Mouse (Mus musculus): ENCODE data around the gene Paqr3. TPM values are rescaled to one million over a fixed set of nuclear protein-coding genes. Genes with fewer than 3 reads are reported as not detected.

Gene Paqr3
- polyA plus RNA-seq, 2 experiments = 3.9 to 5.0 TPM

- Histone ChIP-seq H3K4me1 (ENCODE audit: control insufficient read depth, insufficient read depth, low read length) (no peaks in the 10 kb centered on the region), H3K4me2 (replicated peaks; ENCODE audit: low read depth, low read length, severe bottlenecking) (no peak overlapping the region), H3K4me3 (replicated peaks; ENCODE audit: low read length) (no peak overlapping the region), H3K9ac (ENCODE audit: low read depth, low read length, severe bottlenecking) (no peak overlapping the region), H3K9me3 (ENCODE audit: control insufficient read depth, low read length) (no peaks in the 10 kb centered on the region), H3K27ac (replicated peaks; ENCODE audit: low read depth, low read length) (no peak overlapping the region), H3K27me3 (ENCODE audit: control insufficient read depth, insufficient read depth, low read length) (no peaks in the 10 kb centered on the region), H3K36me3 (ENCODE audit: control insufficient read depth, insufficient read depth, low read length) (no peaks in the 10 kb centered on the region)
- WGBS = 91% methylated on average over 5 of the region's 5 CpGs
- TF ChIP-seq POLR2A (IDR thresholded peaks at IDR 0.05; ENCODE audit: borderline replicate concordance, extremely low read depth, insufficient read depth, insufficient read length) = no peak
- DNase-seq (ENCODE audit: low spot score) (no peak), ATAC-seq (ENCODE audit: low FRiP score, low read depth) (no peak)
These were observed 35.2 kb downstream of the Paqr3 start for GRCm38 (mm10) chr5:97076167-97076566.

DNA sequence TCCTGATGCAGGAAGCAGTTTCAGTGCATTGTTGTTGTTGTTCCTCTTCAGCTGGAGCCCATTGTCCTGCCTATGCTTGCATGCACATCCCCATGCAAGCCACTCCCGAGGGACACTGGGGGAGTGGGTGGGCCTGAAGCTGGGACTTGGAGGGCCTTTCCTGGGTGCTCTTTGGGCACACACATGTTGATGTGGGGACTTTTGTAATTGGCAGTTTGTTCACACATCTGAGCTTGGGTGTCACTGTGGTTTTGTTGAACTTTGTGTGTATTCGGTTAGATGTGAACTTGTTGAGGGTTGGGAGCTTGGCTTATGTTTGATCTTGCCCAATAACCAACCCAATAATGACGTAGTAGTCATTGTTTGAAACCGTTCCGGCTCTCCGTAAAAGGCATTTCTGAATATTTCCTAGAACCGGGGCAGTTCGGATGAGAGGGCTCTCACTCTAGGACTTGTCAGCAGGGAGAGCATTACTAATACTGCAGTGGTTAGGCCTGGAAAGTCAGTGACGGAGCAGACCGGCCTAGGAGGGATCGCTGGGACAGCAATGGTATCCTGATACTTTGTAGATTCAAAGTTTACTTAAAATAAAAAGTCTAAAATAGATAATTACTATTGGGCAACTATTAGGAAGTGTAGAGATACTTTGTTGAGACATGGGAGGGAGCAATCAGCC is 35.8 kb downstream of the Paqr3 start:
- Histone ChIP-seq H3K27ac (replicated peaks; ENCODE audit: low read depth, low read length) (no peak overlapping the region), H3K4me1 (ENCODE audit: control insufficient read depth, insufficient read depth, low read length) (no peaks in the 10 kb centered on the region), H3K9ac (ENCODE audit: low read depth, low read length, severe bottlenecking) (no peak overlapping the region), H3K36me3 (ENCODE audit: control insufficient read depth, insufficient read depth, low read length) (0 out of 2 replicates have a peak, but pooled peaks cover 2% of the 10 kb centered on the region), H3K9me3 (ENCODE audit: control insufficient read depth, low read length) (no peaks in the 10 kb centered on the region), H3K4me3 (replicated peaks; ENCODE audit: low read length) (no peak overlapping the region), H3K4me2 (replicated peaks; ENCODE audit: low read depth, low read length, severe bottlenecking) (no peak overlapping the region), H3K27me3 (ENCODE audit: control insufficient read depth, insufficient read depth, low read length) (no peaks in the 10 kb centered on the region)
- 92% methylated on average over 11 of the region's 11 CpGs for WGBS
- DNase-seq (ENCODE audit: low spot score) = no peak
- no peak for TF ChIP-seq POLR2A (IDR thresholded peaks at IDR 0.05; ENCODE audit: borderline replicate concordance, extremely low read depth, insufficient read depth, insufficient read length)
- no peak for ATAC-seq (ENCODE audit: low FRiP score, low read depth)

- 90% methylated on average over 4 of the region's 4 CpGs for WGBS
- Histone ChIP-seq H3K36me3 (ENCODE audit: control insufficient read depth, insufficient read depth, low read length) (peaks cover 22% of the 10 kb centered on the region), H3K27ac (replicated peaks; ENCODE audit: low read depth, low read length) (no peak overlapping the region), H3K4me2 (replicated peaks; ENCODE audit: low read depth, low read length, severe bottlenecking) (no peak overlapping the region), H3K9me3 (ENCODE audit: control insufficient read depth, low read length) (no peaks in the 10 kb centered on the region), H3K9ac (ENCODE audit: low read depth, low read length, severe bottlenecking) (no peak overlapping the region), H3K27me3 (ENCODE audit: control insufficient read depth, insufficient read depth, low read length) (no peaks in the 10 kb centered on the region), H3K4me3 (replicated peaks; ENCODE audit: low read length) (no peak overlapping the region), H3K4me1 (ENCODE audit: control insufficient read depth, insufficient read depth, low read length) (no peaks in the 10 kb centered on the region)
- no peak for TF ChIP-seq POLR2A (IDR thresholded peaks at IDR 0.05; ENCODE audit: borderline replicate concordance, extremely low read depth, insufficient read depth, insufficient read length)
- ATAC-seq (ENCODE audit: low FRiP score, low read depth) (no peak), DNase-seq (ENCODE audit: low spot score) (no peak)
These were observed 45.6 kb downstream of the Paqr3 start for GRCm38 (mm10) chr5:97065746-97066145.

DNA sequence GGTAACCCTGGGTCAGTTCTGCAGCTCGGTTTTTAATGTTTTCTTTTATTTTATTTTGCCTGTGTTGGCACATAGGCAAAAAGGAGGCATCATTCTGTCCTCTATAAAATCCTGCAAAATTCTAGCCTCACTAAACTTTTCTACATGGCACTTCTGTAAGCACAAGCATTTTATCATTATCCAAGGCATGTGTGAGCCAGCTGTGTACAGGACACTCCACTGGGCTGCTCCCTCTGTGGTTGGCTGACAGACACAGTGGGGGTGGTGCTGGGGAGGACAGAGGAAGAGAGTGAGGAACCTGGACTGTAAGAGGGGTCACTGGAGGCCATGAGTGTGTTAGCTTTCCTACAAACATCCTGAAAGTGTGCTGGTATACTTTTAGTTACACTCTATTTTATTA is 49.4 kb downstream of the Paqr3 start:
- no peak overlapping the region for H3K27ac ChIP-seq (replicated peaks; ENCODE audit: low read depth, low read length)
- no peak overlapping the region for H3K4me2 ChIP-seq (replicated peaks; ENCODE audit: low read depth, low read length, severe bottlenecking)
- WGBS = 58% methylated on average over 1 of the region's 1 CpGs
- peaks cover 17% of the 10 kb centered on the region for H3K36me3 ChIP-seq (ENCODE audit: control insufficient read depth, insufficient read depth, low read length)
- no peak for TF ChIP-seq POLR2A (IDR thresholded peaks at IDR 0.05; ENCODE audit: borderline replicate concordance, extremely low read depth, insufficient read depth, insufficient read length)
- H3K4me3 ChIP-seq (replicated peaks; ENCODE audit: low read length) = no peak overlapping the region
- no peak for ATAC-seq (ENCODE audit: low FRiP score, low read depth)
- H3K27me3 ChIP-seq (ENCODE audit: control insufficient read depth, insufficient read depth, low read length) = no peaks in the 10 kb centered on the region
- H3K9ac ChIP-seq (ENCODE audit: low read depth, low read length, severe bottlenecking) = no peak overlapping the region
- no peaks in the 10 kb centered on the region for H3K4me1 ChIP-seq (ENCODE audit: control insufficient read depth, insufficient read depth, low read length)
- DNase-seq (ENCODE audit: low spot score) = no peak
- H3K9me3 ChIP-seq (ENCODE audit: control insufficient read depth, low read length) = no peaks in the 10 kb centered on the region

GRCm38 (mm10) chr5:97060864-97061263 is 50.5 kb downstream of the Paqr3 start:
- no peak overlapping the region for H3K27ac ChIP-seq (replicated peaks; ENCODE audit: low read depth, low read length)
- no peak overlapping the region for H3K4me2 ChIP-seq (replicated peaks; ENCODE audit: low read depth, low read length, severe bottlenecking)
- WGBS = 77% methylated on average over 3 of the region's 3 CpGs
- ATAC-seq (ENCODE audit: low FRiP score, low read depth) (no peak), DNase-seq (ENCODE audit: low spot score) (no peak)
- H3K9me3 ChIP-seq (ENCODE audit: control insufficient read depth, low read length) = no peaks in the 10 kb centered on the region
- H3K4me3 ChIP-seq (replicated peaks; ENCODE audit: low read length) = no peak overlapping the region
- H3K27me3 ChIP-seq (ENCODE audit: control insufficient read depth, insufficient read depth, low read length) = no peaks in the 10 kb centered on the region
- no peak for TF ChIP-seq POLR2A (IDR thresholded peaks at IDR 0.05; ENCODE audit: borderline replicate concordance, extremely low read depth, insufficient read depth, insufficient read length)
- no peaks in the 10 kb centered on the region for H3K4me1 ChIP-seq (ENCODE audit: control insufficient read depth, insufficient read depth, low read length)
- no peak overlapping the region for H3K9ac ChIP-seq (ENCODE audit: low read depth, low read length, severe bottlenecking)
- peaks cover 15% of the 10 kb centered on the region for H3K36me3 ChIP-seq (ENCODE audit: control insufficient read depth, insufficient read depth, low read length)
